Mouse (Mus musculus) erythroblast, embryonic 14.5 days (primary cell): ENCODE data around the gene Svs3b.

Experiments
- GATA1 ChIP-seq: IDR thresholded peaks from 2 replicates; pipeline ENCODE4 v1.6.1; 2012; ENCODE audit warnings: low read length, inconsistent platforms, mixed read lengths
- TAL1 ChIP-seq: IDR thresholded peaks from 3 replicates; pipeline ENCODE4 v1.6.1; 2012; ENCODE audit warnings: low read length, inconsistent platforms, mixed read lengths

DNA sequence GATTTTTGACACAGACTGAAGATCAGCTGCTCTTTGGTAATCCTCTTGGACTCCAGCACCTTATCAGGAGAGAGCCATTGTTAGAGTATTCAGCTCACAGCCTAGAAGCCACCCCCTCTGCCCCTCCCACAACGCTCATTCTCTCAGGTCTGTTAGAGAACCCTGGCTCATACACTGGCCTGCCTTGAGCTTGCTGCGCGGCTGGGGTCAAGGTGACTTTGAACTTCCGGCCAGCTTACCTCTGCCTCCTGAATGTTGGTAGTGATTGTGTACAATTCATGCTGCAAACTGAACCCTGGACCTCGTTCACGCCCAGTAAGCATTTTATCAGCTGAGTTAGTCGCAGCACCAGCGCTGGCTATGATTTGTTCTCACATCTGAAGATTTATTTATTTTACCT, 23.8 kb downstream of the Svs3b start:
- no peak for TF ChIP-seq TAL1
- no peak for TF ChIP-seq GATA1
